Mouse (Mus musculus) hindbrain, embryonic 12.5 days (tissue): ENCODE measurements around the gene Plbd1. TPM values are rescaled to one million over a fixed set of nuclear protein-coding genes. Genes with fewer than 3 reads are reported as not detected.

Experiments used
- ATAC-seq: fragments of 200-750 bp; cut with Nextera tagmentation; 2 replicates; pipeline ENCODE4 v1.8.0; 2017; ENCODE audit warnings: moderate TSS enrichment; ENCODE audit not compliant: low FRiP score
- H3K27ac ChIP-seq: fragments of 300-500 bp; sonication (generic); 2 replicates; pipeline ENCODE4 v1.5.1; 2016; ENCODE audit warnings: mild to moderate bottlenecking
- H3K27me3 ChIP-seq: fragments of 300-500 bp; sonication (generic); 2 replicates; pipeline ENCODE4 v1.6.1; 2016; ENCODE audit warnings: mild to moderate bottlenecking
- H3K36me3 ChIP-seq: fragments of 300-500 bp; sonication (generic); 2 replicates; pipeline ENCODE4 v1.6.1; 2016; ENCODE audit warnings: mild to moderate bottlenecking
- H3K4me1 ChIP-seq: fragments of 300-500 bp; sonication (generic); 2 replicates; pipeline ENCODE4 v1.6.1; 2016
- H3K4me2 ChIP-seq: fragments of 300-500 bp; sonication (generic); replicated peaks from 2 replicates; pipeline ENCODE4 v1.6.1; 2016; ENCODE audit warnings: mild to moderate bottlenecking
- H3K4me3 ChIP-seq: fragments of 300-500 bp; sonication (generic); 2 replicates; pipeline ENCODE4 v1.5.1; 2016; ENCODE audit warnings: mild to moderate bottlenecking
- H3K9ac ChIP-seq: fragments of 300-500 bp; sonication (generic); 2 replicates; pipeline ENCODE4 v1.6.1; 2016; ENCODE audit warnings: mild to moderate bottlenecking, moderate library complexity
- H3K9me3 ChIP-seq: fragments of 300-500 bp; sonication (generic); replicated peaks from 2 replicates; pipeline ENCODE4 v1.6.1; 2016; ENCODE audit warnings: mild to moderate bottlenecking
- WGBS: fragments of 180-500 bp; shearing (Covaris S2); methylation state at CpG from one replicate; pipeline ENCODE4 v1.1.7; 2016; 5-methylcytosine and 5-hydroxymethylcytosine counted together
- polyA plus RNA-seq: library from polyadenylated mRNA; unstranded; fragments of >200 nt; fragmentation: Nextera tagmentation; extraction: Ambion mirVana; gene quantifications from 2 replicates; pipeline ENCODE4 v1.2.1, GENCODE M21; 2016

Plbd1 gene
- 2.3 and 2.6 TPM in 2 replicates for polyA plus RNA-seq

DNA sequence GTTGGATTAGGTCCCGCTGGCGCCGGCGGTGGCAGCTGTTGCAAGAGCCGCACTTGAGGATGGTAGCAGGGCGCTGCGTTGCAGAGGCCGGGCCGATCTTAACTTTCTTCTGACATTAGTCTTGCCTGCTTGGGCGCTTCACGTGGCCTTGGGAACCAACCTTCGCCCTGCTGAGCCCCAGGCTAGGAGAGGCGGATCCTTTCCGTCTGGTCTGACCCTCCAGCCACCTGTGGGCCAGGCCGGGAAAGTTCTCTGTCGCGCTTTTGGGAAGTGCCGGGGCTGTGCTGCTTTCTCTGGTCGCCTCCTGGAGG is at the start of gene Plbd1:
Gene Plbd1, minus strand, starts transcription at position 223 of the 311 bp plus-strand sequence.
- Histone ChIP-seq H3K4me2 (peak within 1 kb of the TSS; percentile 54), H3K4me1 (peaks cover 8% of the 10 kb centered on the region), H3K36me3 (no peaks in the 10 kb centered on the region), H3K27ac (no peak within 1 kb of the TSS), H3K4me3 (peak within 1 kb of the TSS; percentile 29), H3K9me3 (no peaks in the 10 kb centered on the region), H3K27me3 (peaks cover 35% of the 10 kb centered on the region), H3K9ac (0 out of 2 replicates have a peak within 1 kb of the TSS, but pooled peaks have one; percentile 20)
- 0 out of 2 replicates have a peak, but pooled peaks have one; percentile 19 for ATAC-seq
- 2% methylated on average over 19 of the region's 19 CpGs for WGBS

GRCm38 (mm10) chr6:136710408-136710807 is 48.7 kb upstream of the Plbd1 start:
- no peaks in the 10 kb centered on the region for H3K9me3 ChIP-seq
- no peaks in the 10 kb centered on the region for H3K4me1 ChIP-seq
- no peak for ATAC-seq
- no peak overlapping the region for H3K27ac ChIP-seq
- no peaks in the 10 kb centered on the region for H3K36me3 ChIP-seq
- no peaks in the 10 kb centered on the region for H3K27me3 ChIP-seq
- H3K9ac ChIP-seq: no peak overlapping the region
- H3K4me3 ChIP-seq: no peak overlapping the region
- H3K4me2 ChIP-seq: no peak overlapping the region
- WGBS: 89% methylated on average over 5 of the region's 5 CpGs

DNA sequence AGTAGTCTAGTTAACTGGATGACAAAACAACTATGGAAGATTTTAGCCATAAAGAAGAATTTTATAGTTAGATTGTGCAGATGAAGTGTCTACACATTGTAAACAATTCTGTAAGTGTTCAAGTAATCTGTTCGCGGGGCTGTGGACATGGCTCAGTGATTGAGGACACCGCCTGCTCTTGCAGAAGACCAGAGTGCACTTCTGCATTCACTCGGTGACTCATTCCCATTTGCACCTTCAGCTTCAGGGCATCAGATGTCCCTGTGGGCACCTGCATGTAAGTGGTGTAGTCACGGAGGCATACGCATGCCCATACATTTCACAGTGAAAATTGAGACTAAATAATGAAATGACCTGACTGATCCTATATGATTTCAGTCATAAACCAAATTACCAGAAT is 46.9 kb upstream of the Plbd1 start:
- H3K4me3 ChIP-seq: no peak overlapping the region
- H3K27ac ChIP-seq: no peak overlapping the region
- H3K36me3 ChIP-seq: no peaks in the 10 kb centered on the region
- ATAC-seq: no peak
- 95% methylated on average over 6 of the region's 6 CpGs for WGBS
- no peak overlapping the region for H3K4me2 ChIP-seq
- no peak overlapping the region for H3K9ac ChIP-seq
- no peaks in the 10 kb centered on the region for H3K9me3 ChIP-seq
- no peaks in the 10 kb centered on the region for H3K4me1 ChIP-seq
- H3K27me3 ChIP-seq: no peaks in the 10 kb centered on the region

- 90% methylated on average over 3 of the region's 3 CpGs for whole genome bisulfite sequencing
- no peaks in the 10 kb centered on the region for H3K36me3 ChIP-seq
- H3K9ac ChIP-seq: no peak overlapping the region
These were observed 40.1 kb upstream of the Plbd1 start for GRCm38 (mm10) chr6:136701878-136702277.

GRCm38 (mm10) chr6:136701185-136701584 is 39.5 kb upstream of the Plbd1 start:
- Histone ChIP-seq H3K4me3 (no peak overlapping the region), H3K9me3 (no peaks in the 10 kb centered on the region), H3K36me3 (no peaks in the 10 kb centered on the region), H3K4me2 (no peak overlapping the region), H3K9ac (no peak overlapping the region), H3K4me1 (no peaks in the 10 kb centered on the region), H3K27ac (no peak overlapping the region), H3K27me3 (no peaks in the 10 kb centered on the region)
- WGBS: 93% methylated on average over 5 of the region's 5 CpGs
- no peak for ATAC-seq

More at GRCm38 (mm10) chr6:136701878-136702277, 40.1 kb upstream of the Plbd1 start:
- Histone ChIP-seq H3K4me1 (no peaks in the 10 kb centered on the region), H3K9me3 (no peaks in the 10 kb centered on the region), H3K27ac (no peak overlapping the region), H3K4me3 (no peak overlapping the region), H3K27me3 (no peaks in the 10 kb centered on the region), H3K4me2 (no peak overlapping the region)
- ATAC-seq: no peak

DNA sequence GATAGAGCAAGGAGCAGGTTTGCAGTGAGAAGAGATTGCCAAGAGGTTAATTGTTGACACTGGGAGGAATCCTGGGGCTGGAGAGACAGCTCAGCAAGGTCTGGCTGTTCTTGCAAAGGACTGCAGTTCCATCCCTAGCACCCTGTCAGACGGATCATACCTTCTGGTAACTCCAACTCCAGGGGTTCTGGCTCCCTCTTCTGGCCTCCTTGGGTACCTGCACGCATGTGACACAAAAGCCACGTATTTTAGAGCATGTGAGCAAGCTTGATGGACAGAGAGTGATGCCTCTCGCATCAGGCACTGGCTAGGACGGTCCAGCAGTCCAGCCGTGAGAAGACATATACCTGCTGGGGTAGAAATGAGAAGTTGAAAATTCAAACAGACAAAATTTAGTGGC is 29.6 kb upstream of the Plbd1 start:
- Histone ChIP-seq H3K27me3 (no peaks in the 10 kb centered on the region), H3K4me1 (no peaks in the 10 kb centered on the region), H3K9ac (no peak overlapping the region), H3K27ac (no peak overlapping the region), H3K4me2 (no peak overlapping the region), H3K36me3 (no peaks in the 10 kb centered on the region), H3K4me3 (no peak overlapping the region), H3K9me3 (0 out of 2 replicates have a peak, but pooled peaks cover 3% of the 10 kb centered on the region)
- 94% methylated on average over 6 of the region's 6 CpGs for WGBS
- ATAC-seq: no peak

DNA sequence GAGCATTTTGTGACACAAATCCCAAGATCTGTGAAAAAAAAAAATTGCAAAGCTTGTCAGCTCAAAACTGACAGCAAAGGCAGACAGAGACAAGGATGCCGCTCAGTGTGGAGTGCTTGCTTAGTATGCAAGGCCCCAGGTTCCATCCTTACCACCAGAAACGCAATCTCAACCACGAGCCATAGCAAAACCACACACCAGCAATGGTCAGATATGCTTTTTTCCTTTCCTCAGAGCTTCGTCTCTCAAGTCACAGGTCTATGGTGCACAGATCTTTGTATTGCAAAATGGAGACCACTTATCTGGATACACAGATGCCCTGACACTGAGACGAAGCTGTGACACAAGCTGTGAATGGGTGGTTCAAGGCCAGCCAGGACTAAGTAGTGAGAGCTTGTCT is 28.8 kb upstream of the Plbd1 start:
- H3K9ac ChIP-seq: no peak overlapping the region
- H3K4me2 ChIP-seq: no peak overlapping the region
- 0 out of 2 replicates have a peak, but pooled peaks cover 3% of the 10 kb centered on the region for H3K9me3 ChIP-seq
- no peaks in the 10 kb centered on the region for H3K36me3 ChIP-seq
- H3K4me3 ChIP-seq: no peak overlapping the region
- H3K27ac ChIP-seq: no peak overlapping the region
- H3K27me3 ChIP-seq: no peaks in the 10 kb centered on the region
- WGBS: 85% methylated on average over 5 of the region's 5 CpGs
- no peaks in the 10 kb centered on the region for H3K4me1 ChIP-seq
- ATAC-seq: no peak

GRCm38 (mm10) chr6:136689790-136690413 is 28.2 kb upstream of the Plbd1 start:
- Histone ChIP-seq H3K36me3 (no peaks in the 10 kb centered on the region), H3K27ac (no peak overlapping the region), H3K9ac (no peak overlapping the region), H3K4me1 (no peaks in the 10 kb centered on the region), H3K4me2 (no peak overlapping the region), H3K27me3 (no peaks in the 10 kb centered on the region), H3K4me3 (no peak overlapping the region), H3K9me3 (0 out of 2 replicates have a peak, but pooled peaks cover 3% of the 10 kb centered on the region)
- 76% methylated on average over 15 of the region's 15 CpGs for WGBS
- ATAC-seq: no peak

DNA sequence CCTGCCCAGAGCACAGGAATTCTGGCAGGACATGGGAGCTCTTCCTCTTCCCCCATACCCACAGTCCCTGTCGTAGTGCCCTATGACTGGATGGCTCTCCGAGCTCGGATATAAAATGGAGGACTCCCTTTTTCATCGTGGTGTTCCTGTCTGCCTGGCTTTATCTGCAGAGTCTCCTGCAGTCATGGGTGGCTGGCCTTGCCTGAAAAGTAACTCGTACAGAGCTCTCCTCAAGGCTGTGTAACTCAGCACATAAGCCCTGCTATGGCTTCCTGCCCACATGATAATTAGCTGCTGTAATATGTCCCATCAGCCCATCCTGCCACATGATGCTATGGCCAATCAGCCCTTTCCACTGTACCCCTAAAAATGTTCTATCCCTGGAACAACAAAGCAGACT is 23.7 kb upstream of the Plbd1 start:
- ATAC-seq: no peak
- Histone ChIP-seq H3K27ac (no peak overlapping the region), H3K4me2 (no peak overlapping the region), H3K27me3 (no peaks in the 10 kb centered on the region), H3K36me3 (no peaks in the 10 kb centered on the region), H3K9ac (no peak overlapping the region), H3K4me3 (no peak overlapping the region), H3K9me3 (no peaks in the 10 kb centered on the region), H3K4me1 (no peaks in the 10 kb centered on the region)
- 72% methylated on average over 5 of the region's 5 CpGs for WGBS

DNA sequence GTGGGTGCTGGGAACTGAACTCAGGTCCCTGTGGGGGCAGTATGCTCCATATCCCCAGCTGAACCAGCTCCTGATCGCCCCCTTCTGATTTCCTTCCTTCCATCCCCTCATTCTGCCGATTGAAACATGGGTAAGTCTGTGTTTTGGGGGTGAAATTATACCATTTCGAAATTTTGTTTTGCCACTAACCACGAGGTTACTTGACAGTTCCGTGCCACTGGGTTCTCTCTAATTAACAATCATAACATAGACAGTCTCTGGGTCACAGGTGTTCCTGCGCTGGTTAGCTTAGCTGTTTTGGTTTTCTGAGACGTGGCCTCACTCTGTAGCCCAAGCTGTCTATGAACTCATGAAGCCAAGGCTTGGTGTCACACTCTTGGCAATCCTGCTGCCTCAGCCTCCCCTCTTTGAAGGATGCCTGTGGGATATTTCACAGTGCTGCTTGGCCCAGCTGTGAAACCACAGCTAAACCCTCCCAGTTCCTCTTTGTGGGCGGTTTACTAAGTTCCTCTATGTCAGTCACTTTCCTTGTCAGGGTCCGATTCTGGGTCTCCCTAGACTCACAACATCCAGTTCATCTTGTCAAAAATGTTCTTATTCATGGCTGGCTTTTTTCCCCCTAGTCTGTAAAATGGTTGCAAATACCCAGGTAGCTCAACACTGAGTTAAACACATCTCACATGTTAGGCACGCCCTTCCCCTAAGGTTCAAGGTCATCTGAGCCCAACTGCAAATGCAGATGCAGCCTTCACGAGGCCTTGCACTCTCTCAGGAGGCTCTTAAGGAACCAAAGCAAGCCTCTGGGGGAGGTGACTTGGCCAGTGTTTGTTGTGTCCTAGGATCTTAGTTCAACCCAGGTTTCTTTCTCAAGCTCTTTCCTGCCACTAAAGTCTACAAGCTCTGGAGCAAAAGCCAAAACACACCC is 21.9 kb upstream of the Plbd1 start:
- Histone ChIP-seq H3K4me3 (no peak overlapping the region), H3K4me1 (no peaks in the 10 kb centered on the region), H3K27me3 (no peaks in the 10 kb centered on the region), H3K9me3 (no peaks in the 10 kb centered on the region), H3K9ac (no peak overlapping the region), H3K27ac (no peak overlapping the region), H3K36me3 (no peaks in the 10 kb centered on the region), H3K4me2 (no peak overlapping the region)
- no peak for ATAC-seq
- WGBS: 84% methylated on average over 11 of the region's 11 CpGs

DNA sequence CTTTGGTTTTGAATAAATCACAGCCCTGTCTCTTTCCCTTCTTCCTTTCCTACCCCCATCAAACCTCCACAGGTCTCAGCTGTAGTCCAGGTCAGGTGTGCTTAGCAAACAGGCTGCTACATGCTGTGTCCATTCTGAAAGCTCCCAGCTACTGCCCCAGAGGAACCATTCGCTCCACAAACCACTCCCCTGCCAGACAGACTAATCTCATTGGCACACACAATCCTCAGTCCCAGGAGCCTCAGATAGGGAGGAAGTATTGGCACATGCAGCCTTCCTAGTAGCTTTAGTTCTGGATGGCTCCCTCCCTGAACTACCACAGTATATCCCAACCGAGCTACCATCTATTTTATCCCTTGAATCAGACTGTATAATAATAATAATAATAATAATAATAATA is 17.7 kb upstream of the Plbd1 start:
- H3K27me3 ChIP-seq: no peaks in the 10 kb centered on the region
- no peak for ATAC-seq
- H3K9me3 ChIP-seq: no peaks in the 10 kb centered on the region
- no peak overlapping the region for H3K9ac ChIP-seq
- no peaks in the 10 kb centered on the region for H3K4me1 ChIP-seq
- no peak overlapping the region for H3K27ac ChIP-seq
- no peak overlapping the region for H3K4me2 ChIP-seq
- H3K36me3 ChIP-seq: no peaks in the 10 kb centered on the region
- H3K4me3 ChIP-seq: no peak overlapping the region
- 46% methylated on average over 2 of the region's 2 CpGs for WGBS

DNA sequence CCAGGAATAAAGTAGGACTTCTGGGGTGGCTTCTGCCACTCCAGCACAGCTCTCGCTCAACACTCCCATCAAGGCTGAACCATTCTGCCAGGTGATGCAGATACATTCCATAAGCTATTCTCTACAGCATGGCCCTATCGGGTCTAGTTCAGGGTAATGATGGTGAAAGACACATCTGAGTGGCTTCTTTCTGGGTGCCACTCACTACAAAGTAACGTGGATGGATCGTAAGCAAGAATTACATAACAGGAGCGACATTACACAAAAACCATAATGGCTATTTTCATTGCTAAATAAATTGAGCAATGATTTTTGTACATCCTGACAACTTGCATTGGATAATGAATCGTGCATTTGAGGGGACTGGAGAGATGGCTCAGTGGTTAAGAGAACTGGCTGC is 13.2 kb upstream of the Plbd1 start:
- Histone ChIP-seq H3K4me2 (no peak overlapping the region), H3K36me3 (no peaks in the 10 kb centered on the region), H3K9ac (no peak overlapping the region), H3K4me3 (no peak overlapping the region), H3K27ac (no peak overlapping the region), H3K9me3 (peaks cover 4% of the 10 kb centered on the region; the same call in 1 of the 2 replicates), H3K4me1 (no peaks in the 10 kb centered on the region), H3K27me3 (no peaks in the 10 kb centered on the region)
- no peak for ATAC-seq
- 93% methylated on average over 6 of the region's 6 CpGs for WGBS
